Mouse (Mus musculus) granulocyte monocyte progenitor cell, adult 5-6 weeks (primary cell): Measurements from ENCODE around the gene Ppp2r2c. TPM values are rescaled to one million over a fixed set of nuclear protein-coding genes. Genes with fewer than 3 reads are reported as not detected.

Experiments
- ATAC-seq: replicated peaks from 2 replicates; pipeline ENCODE4 v1.8.0; 2016; ENCODE audit warnings: mild to moderate bottlenecking, moderate TSS enrichment, inconsistent platforms; ENCODE audit not compliant: poor library complexity, severe bottlenecking
- total RNA-seq, 2 experiments: library from RNA; stranded (forward) in 1 of 2; stranded (reverse) in 1 of 2; fragments of 200-712, 200-1000 nt in 1 of 2; fragments of >200 nt in 1 of 2; fragmentation: Nextera tagmentation in 1 of 2; gene quantifications; 2 replicates each; pipeline ENCODE4 v1.2.3; 2014 to 2017

Gene Ppp2r2c
- total RNA-seq, 2 experiments from 2014 or later, result not detected

DNA sequence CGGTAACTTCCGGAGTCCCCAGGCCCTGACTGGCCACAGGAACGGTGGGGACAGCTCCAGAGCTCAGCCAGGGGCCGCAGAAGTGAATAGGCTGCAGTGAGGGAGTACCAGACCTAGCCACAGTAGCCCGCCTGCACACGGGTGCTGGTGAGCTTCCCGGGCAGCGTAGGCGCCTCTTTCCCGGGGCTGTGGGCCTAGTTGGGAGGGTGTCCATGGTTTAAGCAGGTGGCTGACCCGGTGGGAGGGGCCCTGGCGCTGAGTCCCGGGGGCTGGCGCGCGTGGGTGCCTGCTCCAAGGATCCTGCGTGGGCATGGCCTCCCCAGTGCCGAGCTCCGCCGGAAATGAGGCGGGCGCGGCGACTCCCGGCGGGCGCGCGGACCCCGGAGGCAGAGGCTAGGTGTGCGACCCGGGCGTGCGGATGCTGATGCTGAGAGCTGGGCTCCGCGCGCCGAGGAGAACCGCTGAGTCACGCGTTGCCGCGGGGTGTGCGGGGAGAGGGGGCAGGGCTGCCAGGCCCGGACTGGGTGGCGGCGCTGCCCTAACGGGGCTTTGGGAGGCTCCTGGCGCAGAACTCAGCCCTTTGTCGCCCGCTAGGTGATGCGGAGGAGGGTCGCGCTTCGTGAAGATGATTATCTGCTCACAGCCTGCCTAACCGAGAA, 1.4 kb downstream of the Ppp2r2c start:
- no peak for ATAC-seq

DNA sequence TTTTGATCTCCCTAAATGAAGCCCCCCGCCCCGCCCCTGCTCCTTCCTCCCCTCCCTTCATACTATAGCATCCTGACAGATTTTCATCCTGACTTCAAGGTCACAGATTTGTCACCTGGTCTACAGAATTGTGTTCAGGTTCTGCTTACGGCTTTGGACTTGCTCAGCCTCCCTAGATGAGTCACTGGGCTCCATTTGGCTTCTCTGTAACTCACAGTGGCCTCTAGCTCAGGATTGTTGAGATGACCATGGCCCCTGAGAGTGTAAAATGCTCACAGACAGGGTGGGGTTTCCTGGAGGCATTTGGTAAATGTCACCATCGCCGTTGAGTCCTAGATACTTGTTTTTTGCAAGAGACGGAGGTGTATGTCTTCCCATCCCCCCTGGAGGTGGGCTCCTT, 2.6 kb downstream of the Ppp2r2c start:
- no peak for ATAC-seq

DNA sequence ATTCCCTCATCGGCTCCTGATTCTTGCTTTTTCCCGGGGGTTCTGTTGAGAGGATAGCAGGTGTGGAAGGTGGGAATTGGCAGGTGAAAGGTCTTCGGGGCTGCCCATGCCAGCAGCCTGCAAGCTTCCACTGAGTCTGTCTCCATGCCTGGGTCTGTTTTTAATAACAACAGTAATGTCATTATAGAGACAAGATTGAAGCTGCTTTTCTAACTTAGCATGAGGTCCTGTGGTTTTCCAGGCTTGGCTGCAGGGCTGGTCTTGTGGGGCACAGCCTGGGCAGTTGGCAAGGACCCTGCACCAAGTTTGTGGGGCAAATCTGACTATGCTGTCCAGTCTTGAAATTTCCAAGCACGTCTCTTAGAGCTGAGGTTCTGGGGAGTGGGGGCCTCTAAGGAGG, 7.6 kb downstream of the Ppp2r2c start:
- ATAC-seq, result no peak

DNA sequence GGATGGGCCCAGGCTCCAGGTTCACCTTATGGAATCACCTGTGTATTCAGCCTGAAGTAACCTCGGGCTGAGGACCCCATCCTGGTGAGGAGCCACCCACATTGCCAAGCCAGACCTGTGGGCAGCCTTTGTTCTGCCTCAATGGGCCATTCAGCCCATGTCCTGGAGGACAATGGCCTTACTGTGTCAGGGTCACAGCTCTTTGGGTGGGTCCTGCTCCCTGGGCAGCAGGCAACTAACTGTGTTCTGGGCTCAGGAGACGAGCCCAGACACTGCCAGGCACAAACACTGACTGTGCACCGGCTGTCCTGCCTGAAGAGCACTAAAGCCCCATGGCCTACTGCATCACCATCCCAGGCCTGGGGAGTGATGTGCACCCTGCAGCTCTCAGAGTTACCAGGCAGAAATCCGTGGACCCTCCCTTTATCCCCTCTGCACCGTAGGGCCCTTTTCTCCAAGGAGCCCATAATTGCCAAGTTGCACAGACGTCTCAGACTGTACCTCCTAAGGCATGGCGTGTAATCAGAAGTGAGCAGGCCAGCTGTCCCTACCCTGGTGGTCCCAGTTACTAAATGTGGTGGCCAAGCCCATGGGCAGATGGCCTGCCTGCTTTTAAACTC, 8.6 kb downstream of the Ppp2r2c start:
- ATAC-seq, result no peak

DNA sequence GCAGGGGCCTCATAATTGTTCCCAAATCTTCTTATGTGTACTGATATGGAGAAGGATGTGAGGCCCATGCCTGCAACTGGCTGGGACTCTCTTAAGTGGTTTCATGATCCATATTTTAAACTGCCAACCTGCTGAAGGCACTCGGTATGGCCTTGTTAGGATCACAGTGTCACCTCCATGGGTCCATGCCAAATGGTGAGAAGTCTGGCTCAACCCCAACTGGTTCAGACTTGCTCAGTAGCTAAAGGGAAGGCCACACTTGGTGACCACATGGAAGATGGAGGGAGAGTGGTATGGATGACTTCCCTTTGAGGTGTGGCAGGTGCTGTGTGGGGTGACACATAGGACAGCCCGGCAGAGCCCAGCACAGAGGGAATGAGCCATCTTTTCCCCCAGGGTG, 9.3 kb downstream of the Ppp2r2c start:
- no peak for ATAC-seq

DNA sequence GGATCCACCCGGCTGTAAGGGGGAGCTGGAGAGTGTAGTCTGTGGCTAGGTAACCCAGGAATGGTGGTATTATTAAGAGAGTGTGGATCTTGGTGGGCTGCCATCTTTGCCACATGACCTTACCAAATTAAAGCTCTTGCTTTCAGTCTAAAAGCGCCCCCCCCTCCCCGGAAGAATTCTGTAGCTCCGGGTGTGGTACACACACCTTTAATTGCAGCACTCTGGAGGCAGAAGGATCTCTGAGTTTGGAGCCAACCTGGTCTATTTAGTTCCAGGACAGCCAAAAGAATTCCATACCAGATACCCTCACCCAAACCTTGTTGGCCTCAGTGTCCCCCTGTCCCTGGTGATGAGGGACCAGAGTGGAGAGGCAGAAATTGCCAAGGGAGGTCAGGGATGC, 10.5 kb downstream of the Ppp2r2c start:
- no peak for ATAC-seq

DNA sequence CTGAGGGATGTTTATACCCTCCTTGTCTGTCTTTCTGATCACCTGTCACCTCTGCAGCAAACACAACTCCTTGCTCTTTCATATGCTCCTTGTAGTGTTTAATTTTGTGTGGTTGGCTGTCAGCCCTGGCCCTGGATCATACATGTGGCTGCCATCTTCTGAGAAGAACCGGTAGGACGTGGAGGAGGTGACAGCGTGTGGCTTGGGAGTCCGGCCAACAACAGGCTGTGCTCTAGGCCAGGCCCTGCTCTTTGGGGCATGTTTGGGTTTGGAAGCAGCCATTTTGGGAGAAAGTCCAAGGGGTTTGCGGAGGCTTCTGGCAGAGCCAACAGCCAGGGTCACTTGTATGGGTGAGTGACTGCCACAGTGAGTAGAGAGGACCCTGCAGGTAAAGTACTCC, 12.3 kb downstream of the Ppp2r2c start:
- no peak for ATAC-seq

DNA sequence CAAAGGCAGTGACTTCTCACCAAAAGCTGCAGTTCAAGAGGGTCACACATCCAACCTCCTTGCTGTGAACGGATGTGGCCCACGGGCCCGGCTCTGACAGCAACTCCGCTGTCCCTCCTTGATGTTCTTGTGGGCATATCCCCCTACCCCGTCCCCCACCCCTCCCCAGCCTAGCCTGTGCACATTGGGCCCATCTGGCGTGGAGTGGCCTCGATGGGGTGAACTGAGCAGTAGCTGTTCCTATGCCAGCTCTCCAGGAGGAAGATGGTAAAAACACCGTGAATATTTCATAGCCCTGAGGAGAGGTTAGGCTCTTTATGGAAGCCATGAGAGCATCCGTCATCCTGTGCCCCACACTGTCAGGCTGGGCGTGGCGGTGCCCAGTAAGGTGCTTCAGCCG, 15.2 kb downstream of the Ppp2r2c start:
- ATAC-seq, result no peak

DNA sequence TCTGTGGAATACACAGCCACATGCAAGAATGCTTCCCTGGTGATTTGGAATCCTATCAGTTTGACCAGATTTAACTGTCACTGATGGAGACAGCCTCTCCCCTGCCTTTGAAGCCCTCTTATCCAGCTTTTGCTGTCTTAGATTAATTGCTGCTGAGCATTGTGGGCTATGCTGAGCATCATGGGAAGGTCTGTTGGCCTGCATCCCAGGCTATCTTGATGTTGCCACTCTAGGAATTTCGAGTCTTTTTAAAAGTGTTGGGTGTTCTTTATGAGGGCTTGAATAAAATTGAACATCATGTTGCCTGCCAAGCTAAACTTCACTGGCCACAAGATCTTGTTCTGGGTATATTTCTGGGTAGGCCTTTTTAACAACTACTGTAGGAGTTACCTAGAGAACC, 16.8 kb downstream of the Ppp2r2c start:
- ATAC-seq, result no peak

DNA sequence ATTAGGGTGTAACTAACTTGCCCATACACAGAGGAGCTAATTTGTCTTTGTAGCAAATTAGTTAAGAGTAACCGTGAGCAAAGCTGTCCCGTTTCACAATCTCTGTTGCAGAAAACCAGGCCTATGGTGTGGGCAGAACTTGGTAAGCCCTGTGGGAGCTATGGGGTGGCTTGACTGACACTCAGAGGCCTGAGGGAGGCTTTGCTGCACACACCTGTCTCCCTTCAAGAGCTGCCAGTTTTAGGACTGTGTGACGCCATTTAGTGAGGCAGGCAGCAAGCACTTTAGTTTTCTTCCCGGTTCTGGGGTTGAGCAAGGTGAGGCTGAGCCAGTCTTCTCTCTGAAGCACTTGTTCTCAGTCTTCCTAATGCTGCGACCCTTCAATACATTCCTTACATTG, 17.3 kb downstream of the Ppp2r2c start:
- ATAC-seq, result no peak

DNA sequence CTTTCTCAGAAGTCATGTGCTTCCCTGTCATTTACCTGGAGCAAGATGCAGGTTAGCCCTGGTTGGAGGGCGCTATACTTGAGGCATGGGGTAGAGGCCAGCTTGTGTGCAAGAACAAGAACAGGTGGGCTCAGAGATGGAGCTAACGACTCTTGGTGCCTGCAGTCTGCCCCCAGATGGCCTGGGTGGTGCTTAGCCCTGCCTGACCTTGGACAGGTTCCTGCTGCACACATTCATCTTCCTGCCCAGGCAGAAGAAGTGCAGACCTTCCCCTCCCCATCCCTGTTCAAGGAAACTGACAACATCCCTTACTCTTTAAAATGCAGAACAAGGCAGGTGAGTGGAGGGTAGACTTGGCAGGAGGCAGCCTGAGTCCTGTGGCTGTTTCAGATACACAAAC, 18.0 kb downstream of the Ppp2r2c start:
- no peak for ATAC-seq

DNA sequence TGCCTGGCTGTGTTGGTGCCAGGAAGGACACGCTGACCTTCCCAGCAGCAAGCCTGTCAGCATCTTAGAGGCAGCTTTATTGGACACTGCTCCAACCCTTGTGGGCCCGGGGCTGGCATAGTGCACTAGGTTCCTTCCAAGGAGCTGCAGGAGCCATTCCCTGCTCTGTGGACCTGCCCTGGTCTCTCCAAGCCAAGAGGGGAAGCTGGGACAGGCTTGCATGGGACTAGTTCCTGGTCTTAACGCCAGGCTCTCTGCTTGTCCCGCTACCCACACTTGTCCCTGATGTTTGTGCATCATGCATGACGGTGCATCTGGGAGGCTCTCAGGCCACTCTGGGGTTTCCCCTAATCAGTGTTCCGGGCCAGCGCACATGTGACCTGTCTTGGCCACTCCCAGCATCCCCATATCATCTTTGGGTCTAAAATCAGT, 18.6 kb downstream of the Ppp2r2c start:
- no peak for ATAC-seq

DNA sequence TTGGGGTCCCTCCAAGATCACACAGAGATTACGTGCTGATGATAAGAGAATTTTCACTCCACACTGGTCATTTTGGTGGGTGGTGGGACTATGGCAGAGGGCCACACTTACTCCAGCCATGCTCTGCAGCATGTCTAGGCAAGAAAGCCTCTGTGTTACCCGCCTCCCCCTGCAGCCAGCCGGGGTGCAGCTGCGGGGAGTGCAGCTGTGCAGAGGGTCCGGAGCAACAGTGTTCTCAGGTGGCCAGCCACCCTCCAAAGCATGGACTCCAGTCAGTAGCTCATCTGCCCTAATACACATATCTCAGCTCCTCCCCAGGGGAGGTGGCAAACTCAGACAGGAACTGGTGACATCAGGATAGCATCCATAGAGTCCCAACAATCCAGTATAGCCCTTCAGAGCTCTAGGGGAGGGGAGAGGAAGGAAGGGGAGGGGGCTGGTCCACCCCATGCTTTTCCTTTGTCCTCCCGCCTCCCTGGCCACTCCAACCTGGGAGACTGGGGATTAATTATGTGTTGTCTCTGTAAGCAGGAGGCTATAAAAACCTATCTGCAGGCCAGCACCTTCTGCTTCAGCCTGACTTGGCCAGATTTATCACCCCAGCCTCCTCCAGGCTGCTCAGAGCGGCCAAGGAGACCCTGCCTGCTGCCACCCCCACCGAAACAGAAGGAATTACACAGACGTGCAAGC, 19.1 kb downstream of the Ppp2r2c start:
- ATAC-seq, result no peak

DNA sequence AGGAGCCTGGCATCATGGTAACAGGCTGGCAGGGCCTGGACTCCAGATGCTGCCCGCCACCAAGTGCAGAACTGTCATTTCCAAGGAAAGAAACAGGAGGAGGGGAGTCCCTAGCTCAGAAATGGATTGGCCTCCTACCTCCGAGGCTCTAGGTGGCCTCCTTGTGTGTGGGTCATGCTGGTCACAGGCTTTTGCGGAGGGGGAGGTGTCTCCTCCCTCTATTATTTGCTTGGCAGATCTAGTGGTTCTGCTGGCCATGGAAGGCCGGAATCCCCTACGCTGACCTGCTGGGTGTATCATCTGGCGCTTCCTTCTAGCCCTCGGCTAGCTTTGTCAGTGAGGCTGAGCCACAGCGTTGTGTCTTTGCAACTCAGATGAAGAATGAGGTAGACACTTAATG, 20.2 kb downstream of the Ppp2r2c start:
- ATAC-seq, result no peak

DNA sequence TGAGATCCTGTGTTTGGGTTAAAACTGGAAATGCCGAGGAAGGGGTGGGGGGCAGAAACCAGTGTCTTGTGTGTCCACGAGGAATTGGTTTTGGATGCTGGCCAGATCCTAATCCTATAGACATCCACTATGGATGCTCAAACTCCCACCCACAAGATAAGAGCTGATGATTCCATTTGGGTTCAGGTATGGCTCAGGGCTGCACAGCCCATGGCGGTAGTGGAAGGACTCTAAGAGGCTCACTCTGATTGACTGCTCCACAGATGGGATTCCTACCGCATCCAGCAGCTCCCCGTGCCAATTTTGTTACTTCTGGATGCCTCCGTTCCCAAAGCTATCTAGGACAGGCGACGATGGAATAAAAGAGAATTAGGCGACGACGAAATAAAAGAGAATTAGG, 20.6 kb downstream of the Ppp2r2c start:
- ATAC-seq, result no peak

DNA sequence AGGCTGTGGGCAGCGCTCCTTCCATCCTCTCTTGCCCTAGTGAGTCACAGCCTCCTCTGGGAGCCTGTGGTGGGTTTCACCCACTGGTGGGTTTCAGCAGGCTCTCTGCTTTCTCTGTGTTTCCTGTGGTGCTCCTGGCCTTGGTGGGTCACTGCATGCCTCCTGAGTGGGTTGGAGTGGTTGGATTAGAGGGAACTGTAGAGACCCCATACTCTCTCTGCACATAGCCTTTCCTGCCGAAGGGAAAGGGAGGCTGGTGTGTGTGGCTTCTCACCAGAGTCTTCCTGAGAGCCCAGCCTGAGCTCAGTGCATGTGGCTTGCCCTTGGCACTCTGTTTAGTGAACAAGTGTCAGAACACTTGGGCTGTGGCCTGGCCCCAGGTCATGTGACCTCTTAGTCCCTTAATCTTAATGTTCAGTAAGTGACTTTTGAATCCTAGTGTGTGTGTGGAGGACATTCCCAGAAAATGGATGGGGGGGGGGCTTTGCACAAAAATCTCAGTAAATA, 21.1 kb downstream of the Ppp2r2c start:
- no peak for ATAC-seq

DNA sequence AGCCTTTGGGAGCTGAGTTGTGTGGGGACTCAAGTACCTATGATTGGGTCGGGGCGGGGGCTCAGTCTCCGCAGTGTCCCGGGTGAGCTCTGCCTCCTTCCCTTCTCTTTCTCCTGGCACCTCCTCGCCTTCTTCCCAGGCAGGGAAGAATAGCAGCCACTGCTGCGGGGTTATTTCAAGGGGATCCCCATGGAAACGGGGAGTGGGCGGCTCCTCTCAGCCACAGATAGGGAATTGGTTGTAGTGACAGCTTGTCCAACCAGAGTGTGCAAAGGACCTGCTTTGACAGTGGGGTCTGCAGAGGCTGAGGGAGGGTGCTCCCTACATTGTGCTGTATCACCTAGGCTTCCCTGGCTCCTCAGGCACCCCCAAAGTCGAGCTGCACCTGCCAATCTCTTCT, 22.5 kb downstream of the Ppp2r2c start:
- no peak for ATAC-seq

DNA sequence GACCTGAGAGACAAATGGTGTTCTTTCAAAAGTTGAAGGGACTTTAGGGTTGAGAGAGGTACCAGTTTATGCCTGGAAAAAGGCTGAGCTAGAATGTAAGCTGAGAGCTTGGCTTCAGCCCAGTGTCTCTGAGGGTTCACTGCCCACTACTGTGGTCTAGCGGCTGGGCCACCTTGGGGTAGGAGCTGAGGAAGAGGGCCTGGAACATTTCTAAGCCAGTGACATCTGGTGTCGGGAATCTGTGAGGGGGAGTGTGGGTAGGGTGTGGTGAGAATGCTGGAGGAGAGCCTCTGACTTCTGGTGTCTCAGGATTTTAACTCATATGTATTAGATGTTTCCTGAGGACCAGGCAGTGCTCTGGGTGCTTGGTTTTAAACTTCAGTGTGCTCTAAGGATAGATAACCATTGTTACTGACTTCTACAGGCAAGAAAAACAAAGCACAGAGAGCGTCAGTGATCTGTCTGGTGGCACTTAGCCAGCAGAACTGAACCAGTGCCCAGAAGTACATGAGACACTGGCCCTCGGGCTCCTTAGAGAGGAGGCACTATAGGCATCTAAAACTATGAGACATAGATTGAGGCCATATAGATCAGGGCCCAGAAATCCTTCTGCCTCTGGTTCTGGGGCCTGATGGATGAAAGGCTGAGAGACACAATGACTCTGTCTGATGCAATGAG, 23.6 kb downstream of the Ppp2r2c start:
- no peak for ATAC-seq

DNA sequence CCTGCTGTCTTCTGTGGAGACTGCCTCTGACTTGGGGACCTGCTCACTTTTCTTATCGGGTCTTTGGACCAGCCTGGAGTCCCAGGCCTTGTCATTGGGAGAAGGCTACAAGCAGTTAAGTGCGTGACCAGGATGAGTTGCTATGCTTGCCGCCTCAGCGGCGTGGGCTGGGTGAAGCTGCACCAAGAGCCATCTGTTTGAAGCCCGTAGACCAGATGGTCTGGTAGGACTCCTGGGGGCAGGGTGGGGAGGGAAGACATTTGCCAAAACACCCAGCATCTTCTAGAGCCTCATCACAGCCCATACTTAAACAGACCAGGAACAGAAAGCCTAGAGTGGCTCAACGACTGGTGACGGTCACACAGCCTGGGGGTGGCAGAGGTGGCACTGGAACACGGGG, 24.9 kb downstream of the Ppp2r2c start:
- ATAC-seq, result no peak

DNA sequence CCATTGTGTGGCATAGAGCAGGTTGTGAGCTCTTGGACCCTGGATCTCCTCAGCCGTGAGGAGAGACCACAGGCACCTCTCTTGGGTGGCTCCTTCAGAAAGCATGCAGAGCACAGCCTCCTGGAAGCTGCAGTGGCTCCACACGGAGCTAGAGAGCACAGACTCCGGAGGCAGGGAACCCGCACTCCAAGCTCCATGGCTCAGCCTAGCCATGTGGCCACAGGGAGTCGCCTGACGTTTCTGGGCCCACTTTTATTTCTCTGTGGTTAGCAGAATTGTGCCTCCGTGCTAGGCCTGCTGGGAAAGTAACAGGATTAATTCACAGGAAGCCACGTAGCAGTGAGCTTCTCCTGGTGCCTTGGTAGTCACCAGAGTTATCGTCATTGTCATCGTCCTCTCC, 25.8 kb downstream of the Ppp2r2c start:
- ATAC-seq, result no peak
